In genomic region chr2:128396008-128396346, GRCm38 (mm10) we compare ENCODE assay signal across 8 mouse cellular contexts.
A peak's percentile ranks its signal among the peaks of the same experiment; 100 is the strongest.
DNase-seq lines count a peak whose midpoint lies in the region; ATAC-seq lines count a peak whose summit lies in the region.

No protein-coding gene starts in this region.

- no peak overlapping the region for H3K27ac ChIP-seq in hindbrain, embryonic 12.5 days

- H3K9ac ChIP-seq in hindbrain, embryonic 12.5 days, result no peak overlapping the region

- H3K4me2 ChIP-seq in hindbrain, embryonic 12.5 days (replicated peaks), result no peak overlapping the region

- peaks cover 23% of the 10 kb centered on the region for H3K4me1 ChIP-seq in hindbrain, embryonic 12.5 days

- no peak overlapping the region for H3K4me3 ChIP-seq in hindbrain, embryonic 12.5 days

- peaks cover 8% of the 10 kb centered on the region for H3K27me3 ChIP-seq in hindbrain, embryonic 12.5 days

- H3K36me3 ChIP-seq in hindbrain, embryonic 12.5 days, result no peaks in the 10 kb centered on the region

- no peaks in the 10 kb centered on the region for H3K9me3 ChIP-seq in hindbrain, embryonic 12.5 days (replicated peaks)

- peak; percentile 71 for ATAC-seq in hindbrain, embryonic 12.5 days (ENCODE audit: low FRiP score)

- peak; percentile 86 for DNase-seq in MN1 (ENCODE audit: low spot score)
- DNase-seq in cerebellum, adult 9-10 months, result peak; percentile 87
- DNase-seq in frontal cortex, adult 2 months (ENCODE audit: extremely low spot score in 1 of 2, low spot score in 1 of 2), result peak; percentile 76 to 98
- DNase-seq in layer of hippocampus, postnatal 10 days (ENCODE audit: low spot score in 2 of 2), result peak; percentile 98
- peak; percentile 97 for DNase-seq in lung, postnatal 10 days
- peak; percentile 91 for DNase-seq in ovary, postnatal 36 days (ENCODE audit: low spot score)
- peak; percentile 94 for DNase-seq in thymus, postnatal 25 days

- WGBS in hindbrain, embryonic 12.5 days, result 5% methylated on average over 9 of the region's 9 CpGs
